Mouse (Mus musculus) MEL (cell line): ENCODE results near the gene Siah1a. TPM values are rescaled to one million over a fixed set of nuclear protein-coding genes. Genes with fewer than 3 reads are reported as not detected.

ENCODE experiments used
- DNase-seq: peaks from one replicate; pipeline ENCODE4 v3.0.0; 2011; ENCODE audit warnings: low read depth, low spot score
- H3K27ac ChIP-seq: 2 replicates; pipeline ENCODE4 v1.5.1; 2012; ENCODE audit warnings: low read depth, mild to moderate bottlenecking, control low read depth, low read length, moderate library complexity; ENCODE audit not compliant: control insufficient read depth
- H3K27me3 ChIP-seq, 2 experiments: fragments of 150-350 bp in 1 of 2; sonication (generic) in 1 of 2; 2 replicates each; pipeline ENCODE4 v1.6.1; 2012; ENCODE audit warnings: low read length in 2 of 2, mild to moderate bottlenecking in 2 of 2, improper control_type of control experiment in 1 of 2, moderate library complexity in 1 of 2; ENCODE audit not compliant: insufficient read depth in 2 of 2, control insufficient read depth in 1 of 2
- H3K36me3 ChIP-seq, 2 experiments: 2 replicates each; pipeline ENCODE4 v1.6.1; 2012 to 2014; ENCODE audit warnings: low read length in 2 of 2, improper control_type of control experiment in 1 of 2, inconsistent platforms in 1 of 2, mild to moderate bottlenecking in 1 of 2; ENCODE audit not compliant: insufficient read depth in 2 of 2, control insufficient read depth in 1 of 2
- H3K4me1 ChIP-seq, 2 experiments: fragments of 150-350 bp in 1 of 2; sonication (generic) in 1 of 2; 2 replicates each; pipeline ENCODE4 v1.6.1; 2012; ENCODE audit warnings: low read length in 2 of 2, improper control_type of control experiment in 1 of 2, mild to moderate bottlenecking in 1 of 2; ENCODE audit not compliant: insufficient read depth in 2 of 2, control insufficient read depth in 1 of 2
- H3K4me3 ChIP-seq, 2 experiments: fragments of 150-350 bp in 1 of 2; sonication (generic) in 1 of 2; 2 replicates each; pipeline ENCODE4 v1.5.1; 2012; ENCODE audit warnings: low read depth in 2 of 2, low read length in 2 of 2, mild to moderate bottlenecking in 2 of 2, moderate library complexity in 2 of 2, control low read depth in 1 of 2, improper control_type of control experiment in 1 of 2; ENCODE audit not compliant: control insufficient read depth in 1 of 2, insufficient read depth in 1 of 2
- H3K79me2 ChIP-seq: 2 replicates; pipeline ENCODE4 v1.6.1; 2012; ENCODE audit warnings: mild to moderate bottlenecking, low read length, moderate library complexity; ENCODE audit not compliant: control insufficient read depth, poor library complexity, insufficient read depth
- H3K9ac ChIP-seq: 2 replicates; pipeline ENCODE4 v1.6.1; 2012; ENCODE audit warnings: low read depth, mild to moderate bottlenecking, control low read depth, low read length, moderate library complexity; ENCODE audit not compliant: control insufficient read depth, poor library complexity, severe bottlenecking
- H3K9me3 ChIP-seq: fragments of 150-350 bp; sonication (generic); replicated peaks from 2 replicates; pipeline ENCODE4 v1.6.1; 2012; ENCODE audit warnings: mild to moderate bottlenecking, low read length, improper control_type of control experiment, moderate library complexity; ENCODE audit not compliant: insufficient read depth
- BHLHE40 ChIP-seq: IDR thresholded peaks from 2 replicates; pipeline ENCODE4 v1.6.1; 2012; ENCODE audit warnings: low read depth, mild to moderate bottlenecking, inconsistent platforms, low read length, improper control_type of control experiment, borderline replicate concordance
- CHD2 ChIP-seq: IDR thresholded peaks from 2 replicates; pipeline ENCODE4 v1.6.1; 2011; ENCODE audit warnings: low read length, improper control_type of control experiment
- CTCF ChIP-seq, 3 experiments: IDR thresholded peaks in 2 of 3; conservative IDR thresholded peaks in 1 of 3; 2 replicates each; pipeline ENCODE4 v1.5.1; 2011 to 2012; ENCODE audit warnings: low read length in 3 of 3, low read depth in 2 of 3, mild to moderate bottlenecking in 2 of 3, improper control_type of control experiment in 1 of 3, inconsistent platforms in 1 of 3, mixed read lengths in 1 of 3, moderate library complexity in 1 of 3; ENCODE audit not compliant: control insufficient read depth in 1 of 3, insufficient read depth in 1 of 3, poor library complexity in 1 of 3, severe bottlenecking in 1 of 3
- EP300 ChIP-seq, 2 experiments: IDR thresholded peaks; 2 replicates each; pipeline ENCODE4 v1.6.1; 2011; ENCODE audit warnings: improper control_type of control experiment in 2 of 2, low read length in 2 of 2, low read depth in 1 of 2, mild to moderate bottlenecking in 1 of 2
- ETS1 ChIP-seq: IDR thresholded peaks from 2 replicates; pipeline ENCODE4 v1.6.1; 2012; ENCODE audit warnings: low read depth, mild to moderate bottlenecking, inconsistent platforms, low read length, improper control_type of control experiment, moderate library complexity
- HCFC1 ChIP-seq: IDR thresholded peaks from 2 replicates; pipeline ENCODE4 v1.6.1; 2012; ENCODE audit warnings: low read depth, mild to moderate bottlenecking, inconsistent platforms, low read length, improper control_type of control experiment, moderate library complexity
- MAFK ChIP-seq: IDR thresholded peaks from 2 replicates; pipeline ENCODE4 v1.6.1; 2011; ENCODE audit warnings: low read depth, mild to moderate bottlenecking, low read length, improper control_type of control experiment, borderline replicate concordance
- MAX ChIP-seq: IDR thresholded peaks from 2 replicates; pipeline ENCODE4 v1.6.1; 2011; ENCODE audit warnings: low read length, improper control_type of control experiment
- MAZ ChIP-seq: IDR thresholded peaks from 2 replicates; pipeline ENCODE4 v1.6.1; 2012; ENCODE audit warnings: low read depth, mild to moderate bottlenecking, inconsistent platforms, low read length, improper control_type of control experiment
- MXI1 ChIP-seq: IDR thresholded peaks from 2 replicates; pipeline ENCODE4 v1.6.1; 2011; ENCODE audit warnings: mild to moderate bottlenecking, low read depth, low read length, improper control_type of control experiment
- MYB ChIP-seq: IDR thresholded peaks from 2 replicates; pipeline ENCODE4 v1.6.1; 2011; ENCODE audit warnings: mild to moderate bottlenecking, low read depth, low read length, improper control_type of control experiment
- MYC ChIP-seq: IDR thresholded peaks from 2 replicates; pipeline ENCODE4 v1.6.1; 2011; ENCODE audit warnings: low read depth, mild to moderate bottlenecking, low read length, improper control_type of control experiment, moderate library complexity
- NRF1 ChIP-seq: IDR thresholded peaks from 2 replicates; pipeline ENCODE4 v1.6.1; 2014; ENCODE audit warnings: low read depth, mild to moderate bottlenecking, inconsistent platforms, low read length, improper control_type of control experiment, moderate library complexity; ENCODE audit not compliant: poor library complexity, insufficient read depth, severe bottlenecking
- POLR2A ChIP-seq, 2 experiments: IDR thresholded peaks; 2 replicates each; pipeline ENCODE4 v1.6.1; 2011 to 2012; ENCODE audit warnings: low read length in 2 of 2, mild to moderate bottlenecking in 2 of 2, control low read depth in 1 of 2, improper control_type of control experiment in 1 of 2, low read depth in 1 of 2, moderate library complexity in 1 of 2; ENCODE audit not compliant: control insufficient read depth in 1 of 2, insufficient read depth in 1 of 2, poor library complexity in 1 of 2
- POLR2AphosphoS2 ChIP-seq: IDR thresholded peaks from 2 replicates; pipeline ENCODE4 v1.6.1; 2011; ENCODE audit warnings: low read length, improper control_type of control experiment
- RAD21 ChIP-seq: IDR thresholded peaks from 2 replicates; pipeline ENCODE4 v1.6.1; 2011; ENCODE audit warnings: mild to moderate bottlenecking, low read depth, low read length, improper control_type of control experiment
- RCOR1 ChIP-seq: IDR thresholded peaks from 2 replicates; pipeline ENCODE4 v1.6.1; 2012; ENCODE audit warnings: low read depth, mild to moderate bottlenecking, inconsistent platforms, low read length, improper control_type of control experiment
- SIN3A ChIP-seq: IDR thresholded peaks from 2 replicates; pipeline ENCODE4 v1.6.1; 2012; ENCODE audit warnings: low read length, improper control_type of control experiment, inconsistent platforms
- SMC3 ChIP-seq: IDR thresholded peaks from 2 replicates; pipeline ENCODE4 v1.6.1; 2011; ENCODE audit warnings: low read depth, low read length, improper control_type of control experiment
- UBTF ChIP-seq: IDR thresholded peaks from 2 replicates; pipeline ENCODE4 v1.6.1; 2012; ENCODE audit warnings: low read depth, mild to moderate bottlenecking, inconsistent platforms, low read length, improper control_type of control experiment, moderate library complexity, borderline replicate concordance; ENCODE audit not compliant: insufficient read depth
- USF1 ChIP-seq: IDR thresholded peaks from 2 replicates; pipeline ENCODE4 v1.6.1; 2014; ENCODE audit warnings: low read depth, mild to moderate bottlenecking, inconsistent platforms, low read length, improper control_type of control experiment, moderate library complexity
- USF2 ChIP-seq, 2 experiments: IDR thresholded peaks; 2 replicates each; pipeline ENCODE4 v1.6.1; 2011 to 2012; ENCODE audit warnings: improper control_type of control experiment in 2 of 2, low read length in 2 of 2, borderline replicate concordance in 1 of 2, inconsistent platforms in 1 of 2, low read depth in 1 of 2, mild to moderate bottlenecking in 1 of 2; ENCODE audit not compliant: insufficient read depth in 1 of 2
- polyA plus RNA-seq, 2 experiments: library from polyadenylated mRNA; stranded (reverse) in 1 of 2; unstranded in 1 of 2; fragments of >175 nt in 1 of 2; fragments of >200 nt in 1 of 2; gene quantifications; 2 replicates each; pipeline versions ENCODE4 v1.2.1 to v1.2.4; 2012; ENCODE audit warnings: low replicate concordance in 2 of 2, low read depth in 1 of 2; ENCODE audit not compliant: insufficient read length in 2 of 2, insufficient read depth in 1 of 2, missing spikeins in 1 of 2
- total RNA-seq: library from RNA; depleted of rRNA; stranded (reverse); fragments of 300-350 nt; gene quantifications from 2 replicates; pipeline ENCODE4 v1.2.3, GENCODE M21; 2012

Gene Siah1a
- total and polyA plus RNA-seq, 3 experiments = 8.3 to 12.2 TPM; not detected in 1

GRCm38 (mm10) chr8:86765669-86766068 is 19.9 kb upstream of the Siah1a start (continued):
- TF ChIP-seq SIN3A (no peak), MYB (no peak), UBTF (no peak), CHD2 (no peak)

GRCm38 (mm10) chr8:86765155-86765554 is 19.4 kb upstream of the Siah1a start:
- Histone ChIP-seq H3K79me2 (no peaks in the 10 kb centered on the region), H3K27me3 (no peaks in the 10 kb centered on the region; a peak in 2 of 4 replicates), H3K9me3 (no peaks in the 10 kb centered on the region), H3K9ac (no peak overlapping the region), H3K36me3 (peaks cover 0 to 10% of the 10 kb centered on the region in 2 experiments; a peak in 2 of 4 replicates), H3K4me3 (no peak overlapping the region), H3K27ac (no peak overlapping the region), H3K4me1 (peaks cover 5 to 23% of the 10 kb centered on the region in 2 experiments)
- DNase-seq = peak; percentile 82
- TF ChIP-seq SIN3A (0 out of 2 replicates have a peak, but pooled peaks have one; percentile 25), USF1 (0 out of 2 replicates have a peak, but pooled peaks have one; percentile 43), SMC3 (no peak), MXI1 (peak; percentile 60; the same call in 1 of the 2 replicates), MAX (peak; percentile 89), POLR2AphosphoS2 (no peak), EP300 (IDR thresholded peaks at IDR 0.05; ENCODE audit: low read depth in 1 of 2, low read length in 2 of 2) (peak in 1 of 2 experiments; percentile 15; a peak in 1 of 4 replicates), MYC (peak; percentile 96), NRF1 (peak; percentile 58), BHLHE40 (peak; percentile 70), HCFC1 (no peak)
- TF ChIP-seq, all 39 proteins: peak for 8

DNA sequence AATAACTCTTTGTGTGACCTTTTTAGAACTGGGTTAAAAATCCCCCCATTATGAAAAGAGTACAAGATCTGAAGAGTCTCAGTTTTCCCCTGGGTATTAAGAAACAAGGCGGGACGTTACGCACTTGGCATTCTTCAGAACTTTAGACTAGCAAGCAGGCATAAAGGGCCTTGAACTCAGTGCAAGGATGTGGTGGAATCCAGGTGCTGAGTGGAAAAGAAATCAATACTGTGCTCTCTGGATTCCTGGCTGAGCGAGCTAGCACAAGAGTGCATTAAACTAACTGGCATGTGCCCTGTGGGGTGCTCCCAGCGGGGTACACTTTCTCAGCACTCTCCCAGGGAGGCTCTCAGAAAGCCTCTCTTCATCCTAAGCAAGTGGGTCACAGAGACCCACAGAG is 17.1 kb upstream of the Siah1a start:
- H3K27me3 ChIP-seq = no peaks in the 10 kb centered on the region; a peak in 2 of 4 replicates
- no peak overlapping the region for H3K9ac ChIP-seq
- H3K4me3 ChIP-seq = no peak overlapping the region
- peaks cover 10 to 25% of the 10 kb centered on the region in 2 experiments for H3K4me1 ChIP-seq
- no peak for TF ChIP-seq MAZ
- no peak for TF ChIP-seq RAD21
- no peak for TF ChIP-seq RCOR1
- TF ChIP-seq ETS1 = no peak
- TF ChIP-seq CTCF (IDR thresholded peaks at IDR 0.05 in 2 of 3, conservative IDR thresholded peaks at IDR 0.05 in 1 of 3; ENCODE audit: control insufficient read depth in 1 of 3, insufficient read depth in 1 of 3, low read depth in 2 of 3, low read length in 3 of 3, poor library complexity in 1 of 3, severe bottlenecking in 1 of 3) = no peak
- no peak for TF ChIP-seq POLR2A (IDR thresholded peaks at IDR 0.05; ENCODE audit: control insufficient read depth in 1 of 2, insufficient read depth in 1 of 2, low read depth in 1 of 2, low read length in 2 of 2, poor library complexity in 1 of 2)
- TF ChIP-seq USF2 (IDR thresholded peaks at IDR 0.05; ENCODE audit: borderline replicate concordance in 1 of 2, insufficient read depth in 1 of 2, low read depth in 1 of 2, low read length in 2 of 2) = no peak
- no peak for TF ChIP-seq MYC
- no peak for TF ChIP-seq MAFK
- TF ChIP-seq MXI1 = no peak
- no peaks in the 10 kb centered on the region for H3K79me2 ChIP-seq
- no peak for DNase-seq
- no peaks in the 10 kb centered on the region for H3K9me3 ChIP-seq
- no peak overlapping the region for H3K27ac ChIP-seq
- peaks cover 0 to 19% of the 10 kb centered on the region in 2 experiments; a peak in 2 of 4 replicates for H3K36me3 ChIP-seq
